Mouse (Mus musculus) limb, embryonic 14.5 days (tissue): ENCODE measurements around the gene Irf2bpl. TPM values are rescaled to one million over a fixed set of nuclear protein-coding genes. Genes with fewer than 3 reads are reported as not detected.

Source experiments
- ATAC-seq: fragments of 200-750 bp; cut with Nextera tagmentation; 2 replicates; pipeline ENCODE4 v1.8.0; 2017; ENCODE audit warnings: low read depth, moderate number of reproducible peaks, moderate TSS enrichment; ENCODE audit not compliant: low FRiP score
- DNase-seq: peaks from one replicate; pipeline ENCODE4 v3.0.0-alpha.2; 2015; ENCODE audit warnings: low spot score
- H3K27ac ChIP-seq: fragments of 300-500 bp; sonication (generic); replicated peaks from 2 replicates; pipeline ENCODE4 v1.5.1; 2014; ENCODE audit warnings: low read depth, mild to moderate bottlenecking, low read length, moderate library complexity, mixed read lengths
- H3K27me3 ChIP-seq: fragments of 300-500 bp; sonication (generic); 2 replicates; pipeline ENCODE4 v1.6.1; 2014; ENCODE audit warnings: low read length, mixed read lengths; ENCODE audit not compliant: control insufficient read depth, insufficient read depth
- H3K36me3 ChIP-seq: fragments of 300-500 bp; sonication (generic); 2 replicates; pipeline ENCODE4 v1.6.1; 2014; ENCODE audit warnings: mild to moderate bottlenecking, low read length, moderate library complexity, mixed read lengths; ENCODE audit not compliant: control insufficient read depth, insufficient read depth
- H3K4me1 ChIP-seq: fragments of 300-500 bp; sonication (generic); 2 replicates; pipeline ENCODE4 v1.6.1; 2014; ENCODE audit warnings: antibody characterized with exemption, low read length, mixed read lengths; ENCODE audit not compliant: control insufficient read depth, insufficient read depth
- H3K4me2 ChIP-seq: fragments of 300-500 bp; sonication (generic); replicated peaks from 2 replicates; pipeline ENCODE4 v1.6.1; 2014; ENCODE audit warnings: low read depth, mild to moderate bottlenecking, low read length, moderate library complexity; ENCODE audit not compliant: severe bottlenecking
- H3K4me3 ChIP-seq: fragments of 300-500 bp; sonication (generic); replicated peaks from 2 replicates; pipeline ENCODE4 v1.5.1; 2014; ENCODE audit warnings: low read length
- H3K9ac ChIP-seq: fragments of 300-500 bp; sonication (generic); 2 replicates; pipeline ENCODE4 v1.6.1; 2014; ENCODE audit warnings: mild to moderate bottlenecking, low read depth, low read length, moderate library complexity; ENCODE audit not compliant: severe bottlenecking
- H3K9me3 ChIP-seq: fragments of 300-500 bp; sonication (generic); 2 replicates; pipeline ENCODE4 v1.6.1; 2016; ENCODE audit warnings: low read length; ENCODE audit not compliant: control insufficient read depth
- POLR2A ChIP-seq: fragments of 200-500 bp; IDR thresholded peaks from 2 replicates; pipeline ENCODE4 v1.8.0; 2012; ENCODE audit warnings: inconsistent platforms, mild to moderate bottlenecking, moderate library complexity, borderline replicate concordance; ENCODE audit not compliant: insufficient read depth, insufficient read length; ENCODE audit errors: extremely low read depth
- WGBS: fragments of 180-500 bp; shearing (Covaris S2); extraction: QIAGEN DNeasy Blood & Tissue Kit; methylation state at CpG from one replicate; pipeline ENCODE4 v1.1.7; 2014; 5-methylcytosine and 5-hydroxymethylcytosine counted together
- polyA plus RNA-seq, 2 experiments: library from polyadenylated mRNA; depleted of rRNA in 1 of 2; stranded (reverse) in 1 of 2; unstranded in 1 of 2; fragments of >200 nt; fragmentation: Nextera tagmentation in 1 of 2; extraction: Ambion mirVana in 1 of 2; gene quantifications; 2 replicates each; pipeline versions ENCODE4 v1.2.1 to v1.2.3; 2012 to 2014

Irf2bpl gene
- polyA plus RNA-seq, 2 experiments = 33.9 to 37.1 TPM

- Histone ChIP-seq H3K4me2 (no peak overlapping the region), H3K27ac (no peak overlapping the region), H3K9me3 (no peaks in the 10 kb centered on the region), H3K36me3 (no peaks in the 10 kb centered on the region), H3K4me1 (peaks cover 21% of the 10 kb centered on the region), H3K27me3 (no peaks in the 10 kb centered on the region), H3K4me3 (no peak overlapping the region), H3K9ac (no peak overlapping the region)
- no peak for TF ChIP-seq POLR2A
- 69% methylated on average over 2 of the region's 2 CpGs for WGBS
- no peak for DNase-seq
- no peak for ATAC-seq
These were observed 29.8 kb upstream of the Irf2bpl start for GRCm38 (mm10) chr12:86914351-86914750.

GRCm38 (mm10) chr12:86912335-86913093 is 27.9 kb upstream of the Irf2bpl start:
- ATAC-seq = no peak
- no peak overlapping the region for H3K4me3 ChIP-seq
- H3K27ac ChIP-seq = no peak overlapping the region
- no peak for DNase-seq
- peak overlapping the region; percentile 20; the same call in 1 of the 2 replicates for H3K4me2 ChIP-seq
- peaks cover 11% of the 10 kb centered on the region for H3K4me1 ChIP-seq
- H3K9ac ChIP-seq = no peak overlapping the region
- no peak for TF ChIP-seq POLR2A
- WGBS = 5% methylated on average over 22 of the region's 22 CpGs
- H3K27me3 ChIP-seq = no peaks in the 10 kb centered on the region
- no peaks in the 10 kb centered on the region for H3K36me3 ChIP-seq
- H3K9me3 ChIP-seq = no peaks in the 10 kb centered on the region

- TF ChIP-seq POLR2A = no peak
- ATAC-seq (peak; percentile 27; the same call in 1 of the 2 replicates), DNase-seq (no peak)
- Histone ChIP-seq H3K27me3 (no peaks in the 10 kb centered on the region), H3K4me1 (peaks cover 13% of the 10 kb centered on the region), H3K9me3 (no peaks in the 10 kb centered on the region), H3K4me2 (peak overlapping the region; percentile 20; the same call in 1 of the 2 replicates), H3K36me3 (no peaks in the 10 kb centered on the region), H3K9ac (no peak overlapping the region), H3K27ac (no peak overlapping the region), H3K4me3 (no peak overlapping the region)
- 19% methylated on average over 10 of the region's 10 CpGs for WGBS
These were observed 26.9 kb upstream of the Irf2bpl start for GRCm38 (mm10) chr12:86911482-86911931.

GRCm38 (mm10) chr12:86906395-86906794 is 21.8 kb upstream of the Irf2bpl start:
- Histone ChIP-seq H3K27ac (no peak overlapping the region), H3K36me3 (no peaks in the 10 kb centered on the region), H3K4me2 (no peak overlapping the region), H3K9ac (no peak overlapping the region), H3K4me3 (no peak overlapping the region), H3K4me1 (peaks cover 20% of the 10 kb centered on the region), H3K9me3 (no peaks in the 10 kb centered on the region), H3K27me3 (no peaks in the 10 kb centered on the region)
- ATAC-seq = peak; percentile 60; the same call in 1 of the 2 replicates
- TF ChIP-seq POLR2A = no peak
- peak; percentile 81 for DNase-seq
- WGBS = 2% methylated on average over 15 of the region's 15 CpGs

GRCm38 (mm10) chr12:86905876-86906275 is 21.3 kb upstream of the Irf2bpl start:
- WGBS = 57% methylated on average over 7 of the region's 7 CpGs
- Histone ChIP-seq H3K27ac (no peak overlapping the region), H3K9me3 (no peaks in the 10 kb centered on the region), H3K9ac (no peak overlapping the region), H3K27me3 (no peaks in the 10 kb centered on the region), H3K4me1 (peaks cover 21% of the 10 kb centered on the region), H3K4me3 (no peak overlapping the region), H3K36me3 (no peaks in the 10 kb centered on the region), H3K4me2 (no peak overlapping the region)
- ATAC-seq = 0 out of 2 replicates have a peak, but pooled peaks have one; percentile 7
- no peak for TF ChIP-seq POLR2A
- no peak for DNase-seq
